Mouse (Mus musculus) heart, embryonic 12.5 days (tissue): ENCODE measurements around the gene Cd300lf. TPM values are rescaled to one million over a fixed set of nuclear protein-coding genes. Genes with fewer than 3 reads are reported as not detected.

Experiments used
- ATAC-seq: fragments of 200-750 bp; cut with Nextera tagmentation; 2 replicates; pipeline ENCODE4 v1.8.0; 2017; ENCODE audit warnings: moderate TSS enrichment, moderate library complexity; ENCODE audit not compliant: insufficient number of reproducible peaks, low FRiP score
- H3K27ac ChIP-seq: fragments of 300-500 bp; sonication (generic); 2 replicates; pipeline ENCODE4 v1.5.1; 2016; ENCODE audit warnings: mild to moderate bottlenecking, moderate library complexity; ENCODE audit not compliant: poor library complexity, severe bottlenecking
- H3K27me3 ChIP-seq: fragments of 300-500 bp; sonication (generic); replicated peaks from 2 replicates; pipeline ENCODE4 v1.6.1; 2016; ENCODE audit warnings: mild to moderate bottlenecking, moderate library complexity
- H3K36me3 ChIP-seq: fragments of 300-500 bp; sonication (generic); 2 replicates; pipeline ENCODE4 v1.6.1; 2016; ENCODE audit warnings: mild to moderate bottlenecking, moderate library complexity
- H3K4me1 ChIP-seq: fragments of 300-500 bp; sonication (generic); replicated peaks from 2 replicates; pipeline ENCODE4 v1.6.1; 2016; ENCODE audit warnings: mild to moderate bottlenecking
- H3K4me2 ChIP-seq: fragments of 300-500 bp; sonication (generic); 2 replicates; pipeline ENCODE4 v1.6.1; 2016; ENCODE audit warnings: mild to moderate bottlenecking, moderate library complexity
- H3K4me3 ChIP-seq: fragments of 300-500 bp; sonication (generic); 2 replicates; pipeline ENCODE4 v1.5.1; 2016; ENCODE audit warnings: mild to moderate bottlenecking
- H3K9ac ChIP-seq: fragments of 300-500 bp; sonication (generic); 2 replicates; pipeline ENCODE4 v1.6.1; 2016; ENCODE audit warnings: mild to moderate bottlenecking, moderate library complexity
- H3K9me3 ChIP-seq: fragments of 300-500 bp; sonication (generic); replicated peaks from 2 replicates; pipeline ENCODE4 v1.6.1; 2016; ENCODE audit warnings: mild to moderate bottlenecking, moderate library complexity
- WGBS: fragments of 180-500 bp; shearing (Covaris S2); methylation state at CpG from one replicate; pipeline ENCODE4 v1.1.7; 2016; 5-methylcytosine and 5-hydroxymethylcytosine counted together
- polyA plus RNA-seq: library from polyadenylated mRNA; unstranded; fragments of >200 nt; fragmentation: Nextera tagmentation; extraction: Ambion mirVana; gene quantifications from 2 replicates; pipeline ENCODE4 v1.2.1, GENCODE M21; 2016

Gene Cd300lf
- polyA plus RNA-seq, 1 experiment from 2014 or later: 0.09 TPM

DNA sequence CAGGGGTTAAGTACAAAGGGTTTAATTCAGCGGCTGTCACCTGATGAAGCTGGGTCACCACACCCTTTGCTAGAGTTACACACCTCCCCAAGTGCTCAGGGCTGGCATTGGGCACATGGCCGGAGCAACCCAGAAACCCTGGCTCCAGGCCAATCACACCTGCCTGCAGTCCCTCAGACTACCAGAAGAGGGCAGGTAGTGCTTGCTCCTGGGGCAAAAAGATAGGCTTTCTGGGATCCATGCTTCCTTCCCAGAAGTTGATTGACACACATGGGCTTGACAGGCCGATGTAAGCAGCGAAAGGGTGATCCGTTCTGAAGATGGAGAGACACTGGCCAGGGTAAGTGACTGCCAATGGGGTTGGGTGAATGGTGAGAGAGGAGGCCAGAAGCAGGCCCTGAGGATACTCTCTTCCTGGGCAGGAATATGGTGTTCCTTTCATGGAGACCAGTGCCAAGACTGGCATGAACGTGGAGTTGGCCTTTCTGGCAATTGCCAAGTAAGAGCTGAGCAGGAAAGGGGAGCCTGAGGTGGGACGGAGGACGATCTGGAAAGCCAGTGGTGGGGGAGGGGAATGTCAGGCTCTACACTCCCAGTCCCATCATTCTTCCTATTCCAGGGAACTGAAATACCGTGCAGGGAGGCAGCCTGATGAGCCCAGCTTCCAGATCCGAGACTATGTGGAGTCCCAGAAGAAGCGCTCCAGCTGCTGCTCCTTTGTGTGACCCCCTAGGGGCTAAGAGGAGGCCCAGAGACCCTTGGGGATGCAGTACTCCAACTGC is 26.4 kb upstream of the Cd300lf start:
- peaks cover 47% of the 10 kb centered on the region for H3K4me1 ChIP-seq
- H3K27ac ChIP-seq: no peak overlapping the region
- H3K9me3 ChIP-seq: no peaks in the 10 kb centered on the region
- peaks cover 18% of the 10 kb centered on the region for H3K27me3 ChIP-seq
- no peak overlapping the region for H3K9ac ChIP-seq
- H3K36me3 ChIP-seq: no peaks in the 10 kb centered on the region
- H3K4me2 ChIP-seq: no peak overlapping the region
- no peak for ATAC-seq
- WGBS: 56% methylated on average over 11 of the region's 11 CpGs
- no peak overlapping the region for H3K4me3 ChIP-seq

DNA sequence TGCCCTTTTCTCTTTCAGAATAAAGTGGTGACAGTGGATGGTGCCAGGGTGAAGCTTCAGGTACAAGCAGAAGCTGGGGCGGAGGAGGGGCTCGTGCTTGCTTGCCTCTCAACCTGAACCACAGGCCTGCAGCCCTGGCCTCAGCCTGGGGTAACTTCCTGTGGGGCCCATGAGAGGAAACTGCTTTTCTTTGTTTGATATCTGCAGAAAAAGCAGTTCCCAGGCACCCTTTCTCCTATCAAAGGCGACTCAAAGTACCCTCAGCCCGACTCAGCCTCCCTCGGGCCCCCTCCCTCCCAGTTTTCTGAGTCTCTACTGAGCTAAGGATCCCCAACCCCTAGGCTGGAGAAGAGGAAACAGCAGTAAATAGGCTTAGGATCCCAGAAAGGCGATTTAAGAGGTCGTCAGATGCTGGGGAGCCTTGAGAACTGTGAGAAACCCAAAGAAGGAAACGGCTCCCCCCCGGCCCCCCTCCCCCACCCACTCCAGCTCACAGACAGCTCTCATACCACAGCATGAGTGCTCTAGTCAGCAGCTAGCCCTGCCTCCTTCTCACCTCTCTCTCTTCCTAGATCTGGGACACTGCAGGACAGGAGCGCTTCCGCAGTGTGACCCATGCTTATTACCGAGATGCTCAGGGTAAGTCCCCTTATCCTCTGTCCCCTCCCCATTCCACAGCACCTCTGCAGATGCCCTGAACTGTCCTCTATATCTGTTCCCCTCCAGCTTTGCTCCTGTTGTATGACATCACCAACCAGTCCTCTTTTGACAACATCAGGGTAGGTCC is 24.3 kb upstream of the Cd300lf start:
- H3K4me2 ChIP-seq: peak overlapping the region; percentile 31
- ATAC-seq: 0 out of 2 replicates have a peak, but pooled peaks have one; percentile 11

DNA sequence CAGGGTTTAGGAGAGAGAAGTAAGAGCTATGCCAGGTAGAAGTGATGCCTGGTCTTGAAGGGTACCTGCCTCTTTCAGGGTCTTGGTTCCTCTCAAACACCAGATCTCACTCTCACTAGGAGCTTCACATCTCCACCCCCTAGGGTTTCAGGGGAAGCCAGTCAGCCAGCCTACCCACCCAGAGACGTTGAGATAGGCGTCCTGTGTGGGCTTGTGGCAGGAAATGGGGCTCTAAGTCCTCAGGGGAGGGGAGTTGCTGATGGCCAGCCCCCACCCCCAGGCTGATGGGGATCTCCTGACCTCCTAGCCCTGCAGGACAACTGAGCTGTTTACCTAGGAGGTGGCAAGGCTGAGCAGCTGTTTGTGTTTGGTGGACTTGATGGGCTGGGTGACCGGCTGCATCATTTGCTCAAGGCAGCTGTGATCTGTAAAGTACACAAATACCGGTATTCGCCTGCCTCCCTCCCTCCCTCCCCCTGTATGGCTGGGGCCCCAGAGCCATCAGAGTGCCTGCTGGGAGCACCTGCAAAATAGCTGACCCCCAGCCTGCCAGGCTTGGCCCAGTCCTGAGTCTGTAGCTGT is 21.4 kb upstream of the Cd300lf start:
- Histone ChIP-seq H3K9me3 (no peaks in the 10 kb centered on the region), H3K9ac (no peak overlapping the region), H3K4me2 (no peak overlapping the region), H3K36me3 (no peaks in the 10 kb centered on the region), H3K4me1 (peaks cover 28% of the 10 kb centered on the region), H3K27me3 (peaks cover 42% of the 10 kb centered on the region), H3K4me3 (no peak overlapping the region), H3K27ac (no peak overlapping the region)
- 5% methylated on average over 5 of the region's 5 CpGs for WGBS
- no peak for ATAC-seq

More for the DNA sequence above, 24.3 kb upstream of the Cd300lf start:
- Histone ChIP-seq H3K9ac (no peak overlapping the region), H3K27ac (peak overlapping the region; percentile 46), H3K36me3 (no peaks in the 10 kb centered on the region), H3K4me3 (no peak overlapping the region), H3K9me3 (no peaks in the 10 kb centered on the region), H3K27me3 (peaks cover 33% of the 10 kb centered on the region), H3K4me1 (peaks cover 41% of the 10 kb centered on the region)
- WGBS: 14% methylated on average over 12 of the region's 12 CpGs

DNA sequence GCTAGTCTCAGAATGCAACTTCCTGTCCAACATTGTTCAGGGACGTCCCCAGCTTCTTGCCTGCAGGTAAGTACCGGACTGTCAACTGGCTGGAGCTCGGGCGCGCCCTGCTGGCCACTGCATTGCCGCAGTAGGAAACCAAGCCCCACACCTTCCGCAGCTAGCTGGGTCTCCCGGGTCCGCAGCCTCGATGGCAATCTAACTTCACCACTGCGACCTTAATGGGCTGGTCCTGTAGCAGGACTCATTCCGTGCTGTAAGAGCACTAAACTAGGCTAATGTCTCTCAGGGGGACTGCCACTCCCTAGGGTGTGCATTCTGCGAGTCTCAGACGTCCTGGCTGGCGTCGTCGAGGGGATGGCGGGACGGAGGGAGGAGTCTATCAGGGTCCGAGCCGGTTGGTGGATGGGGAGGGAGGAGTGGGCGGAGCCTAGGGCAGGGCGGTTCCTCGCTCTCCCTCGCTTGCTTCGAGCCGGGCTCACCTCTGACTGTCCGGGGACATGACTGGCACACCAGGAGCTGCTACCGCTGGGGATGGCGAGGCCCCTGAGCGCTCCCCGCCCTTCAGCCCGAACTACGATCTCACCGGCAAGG is 20.0 kb upstream of the Cd300lf start:
- H3K27ac ChIP-seq: no peak overlapping the region
- peaks cover 42% of the 10 kb centered on the region for H3K27me3 ChIP-seq
- under 1% methylated on average over 35 of the region's 35 CpGs for WGBS
- H3K36me3 ChIP-seq: no peaks in the 10 kb centered on the region
- H3K4me3 ChIP-seq: peak overlapping the region; percentile 39
- H3K4me2 ChIP-seq: peak overlapping the region; percentile 54
- H3K9me3 ChIP-seq: peaks cover 6% of the 10 kb centered on the region
- peaks cover 27% of the 10 kb centered on the region for H3K4me1 ChIP-seq
- no peak overlapping the region for H3K9ac ChIP-seq
- peak; percentile 81 for ATAC-seq

DNA sequence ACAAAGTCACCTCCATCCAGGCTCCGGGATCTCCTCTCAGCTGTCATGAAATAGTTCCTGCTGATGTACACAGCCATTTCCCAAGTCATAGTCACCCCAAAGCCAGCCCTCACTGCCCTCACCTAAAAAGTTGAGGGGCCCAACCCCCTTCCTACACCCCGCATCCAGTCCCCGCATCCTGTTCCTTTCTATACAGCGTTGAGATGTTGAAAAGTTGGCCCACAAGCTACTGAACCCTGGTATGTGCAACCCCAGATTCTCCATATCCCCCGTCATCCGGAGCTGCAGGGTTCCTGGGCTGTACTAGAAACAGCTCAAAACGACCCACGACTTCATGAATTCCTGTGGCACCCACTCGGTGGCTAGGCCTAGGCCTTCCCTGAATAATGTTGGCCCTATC is 19.3 kb upstream of the Cd300lf start:
- Histone ChIP-seq H3K36me3 (no peaks in the 10 kb centered on the region), H3K4me3 (no peak overlapping the region), H3K9me3 (peaks cover 6% of the 10 kb centered on the region), H3K27me3 (peaks cover 42% of the 10 kb centered on the region), H3K4me1 (peaks cover 20% of the 10 kb centered on the region), H3K4me2 (no peak overlapping the region), H3K9ac (no peak overlapping the region), H3K27ac (no peak overlapping the region)
- no peak for ATAC-seq
- WGBS: 69% methylated on average over 9 of the region's 9 CpGs

DNA sequence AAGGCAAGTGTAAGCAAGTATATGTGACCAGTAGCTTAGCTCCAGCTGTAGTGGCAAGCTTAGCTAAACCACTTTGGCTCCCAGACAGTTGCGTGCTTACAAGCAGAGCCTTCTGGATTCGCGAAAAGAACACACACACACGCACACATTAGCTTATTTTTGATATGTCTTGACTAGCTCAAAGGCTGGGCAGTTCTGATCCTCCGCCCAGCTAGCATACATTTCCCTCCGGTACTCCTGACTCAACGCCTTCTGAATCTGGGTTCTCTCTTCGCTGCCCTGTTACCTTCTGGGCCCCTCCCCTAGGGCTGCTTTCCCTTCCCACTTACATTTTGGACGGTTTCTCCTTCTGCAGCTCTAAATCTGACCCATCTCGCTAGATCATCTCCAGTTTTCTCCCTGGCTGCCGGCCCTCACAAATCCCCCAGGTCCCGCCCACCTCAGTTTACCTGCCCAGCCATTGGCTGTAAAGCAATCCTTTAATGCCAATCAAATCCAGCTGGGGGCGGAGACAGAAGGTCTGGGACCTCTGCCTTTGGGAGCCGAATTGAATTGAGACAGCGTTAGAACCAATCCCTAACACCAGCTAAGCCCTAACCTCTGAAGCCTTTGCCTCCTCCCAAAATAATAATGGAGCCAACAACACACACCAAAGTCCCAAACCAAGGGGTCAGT is 18.1 kb upstream of the Cd300lf start:
- Histone ChIP-seq H3K4me2 (peak overlapping the region; percentile 67), H3K4me1 (peaks cover 14% of the 10 kb centered on the region), H3K36me3 (no peaks in the 10 kb centered on the region), H3K27ac (no peak overlapping the region), H3K9me3 (peaks cover 6% of the 10 kb centered on the region), H3K9ac (peak overlapping the region; percentile 19; the same call in 1 of the 2 replicates), H3K27me3 (peaks cover 41% of the 10 kb centered on the region), H3K4me3 (peak overlapping the region; percentile 37)
- ATAC-seq: no peak
- WGBS: 4% methylated on average over 15 of the region's 15 CpGs

DNA sequence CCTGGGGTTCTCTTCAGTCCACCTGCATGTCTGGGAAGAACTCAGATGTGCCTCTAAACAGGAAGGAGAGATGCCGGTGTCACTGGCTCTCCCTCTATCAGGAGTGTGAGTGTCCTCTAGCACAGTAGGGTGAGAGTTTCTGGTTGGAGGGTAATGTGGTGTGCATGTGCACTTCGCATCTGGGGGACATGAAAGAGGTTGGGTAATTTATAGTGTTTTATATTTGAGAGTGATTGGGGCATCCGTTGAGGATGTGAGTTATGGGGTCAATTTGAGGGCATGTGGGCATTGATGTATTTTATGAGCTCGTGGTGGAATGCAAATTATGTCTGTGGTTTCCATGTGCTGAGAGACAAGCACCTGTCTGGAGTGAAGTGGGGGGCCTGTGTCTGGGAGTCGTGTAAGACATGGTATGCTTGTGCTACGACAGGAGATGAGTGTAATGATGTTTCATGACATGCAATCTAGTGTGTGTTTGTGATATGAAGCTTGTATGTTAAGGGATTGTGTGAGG is 17.0 kb upstream of the Cd300lf start:
- ATAC-seq: no peak
- no peak overlapping the region for H3K4me2 ChIP-seq
- WGBS: 71% methylated on average over 6 of the region's 6 CpGs
- peaks cover 6% of the 10 kb centered on the region for H3K9me3 ChIP-seq
- peaks cover 14% of the 10 kb centered on the region for H3K4me1 ChIP-seq
- H3K27me3 ChIP-seq: peaks cover 30% of the 10 kb centered on the region
- H3K27ac ChIP-seq: no peak overlapping the region
- H3K9ac ChIP-seq: no peak overlapping the region
- H3K36me3 ChIP-seq: no peaks in the 10 kb centered on the region
- H3K4me3 ChIP-seq: no peak overlapping the region

DNA sequence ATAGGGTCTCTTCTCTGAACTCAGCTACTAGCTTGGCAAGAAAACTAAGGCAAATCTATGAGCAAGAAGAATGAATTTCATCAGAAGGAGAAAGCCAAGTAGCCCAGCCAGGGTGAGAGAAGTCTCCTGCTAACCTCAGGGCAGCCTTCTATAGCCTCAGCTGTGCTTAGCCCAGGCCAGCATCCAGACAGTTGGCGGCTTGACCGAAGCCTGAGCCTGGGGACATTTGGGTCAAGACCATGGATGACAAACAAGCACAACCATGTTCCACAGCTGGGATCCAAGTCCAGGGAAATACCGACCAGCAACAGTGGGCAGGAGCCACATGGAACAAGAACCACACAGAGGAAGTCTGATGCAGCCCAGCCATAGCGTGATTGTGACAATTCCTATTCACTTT is 14.0 kb upstream of the Cd300lf start:
- peaks cover 3% of the 10 kb centered on the region; the same call in 1 of the 2 replicates for H3K4me1 ChIP-seq
- no peak overlapping the region for H3K4me3 ChIP-seq
- no peak for ATAC-seq
- H3K27me3 ChIP-seq: peaks cover 6% of the 10 kb centered on the region; the same call in 1 of the 2 replicates
- H3K27ac ChIP-seq: no peak overlapping the region
- H3K4me2 ChIP-seq: no peak overlapping the region
- H3K9ac ChIP-seq: no peak overlapping the region
- H3K9me3 ChIP-seq: peaks cover 6% of the 10 kb centered on the region
- WGBS: 75% methylated on average over 4 of the region's 4 CpGs
- H3K36me3 ChIP-seq: no peaks in the 10 kb centered on the region

DNA sequence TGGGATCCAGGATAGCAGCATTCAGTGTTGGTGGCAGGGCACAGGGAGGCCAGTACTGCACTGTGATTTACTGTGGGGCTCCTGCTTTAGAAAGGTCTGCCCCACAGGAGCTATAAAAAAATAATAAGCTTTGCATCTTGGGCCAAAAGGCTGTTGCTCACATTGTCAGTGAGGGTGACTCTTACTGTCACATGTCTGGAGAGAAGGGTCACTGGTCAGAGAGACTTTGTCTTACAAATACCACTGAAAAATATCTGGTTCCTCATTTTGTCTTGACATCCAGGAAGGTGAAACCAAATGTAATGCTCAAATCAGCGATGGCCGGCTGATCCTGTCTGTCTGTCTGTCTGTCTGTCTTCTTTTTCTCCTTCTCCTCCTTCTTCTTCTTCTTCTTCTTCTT is 8.2 kb upstream of the Cd300lf start:
- Histone ChIP-seq H3K9me3 (no peaks in the 10 kb centered on the region), H3K4me1 (no peaks in the 10 kb centered on the region), H3K9ac (no peak overlapping the region), H3K27ac (no peak overlapping the region), H3K4me3 (no peak overlapping the region), H3K36me3 (no peaks in the 10 kb centered on the region), H3K27me3 (no peaks in the 10 kb centered on the region), H3K4me2 (no peak overlapping the region)
- WGBS: 75% methylated on average over 2 of the region's 2 CpGs
- ATAC-seq: no peak

DNA sequence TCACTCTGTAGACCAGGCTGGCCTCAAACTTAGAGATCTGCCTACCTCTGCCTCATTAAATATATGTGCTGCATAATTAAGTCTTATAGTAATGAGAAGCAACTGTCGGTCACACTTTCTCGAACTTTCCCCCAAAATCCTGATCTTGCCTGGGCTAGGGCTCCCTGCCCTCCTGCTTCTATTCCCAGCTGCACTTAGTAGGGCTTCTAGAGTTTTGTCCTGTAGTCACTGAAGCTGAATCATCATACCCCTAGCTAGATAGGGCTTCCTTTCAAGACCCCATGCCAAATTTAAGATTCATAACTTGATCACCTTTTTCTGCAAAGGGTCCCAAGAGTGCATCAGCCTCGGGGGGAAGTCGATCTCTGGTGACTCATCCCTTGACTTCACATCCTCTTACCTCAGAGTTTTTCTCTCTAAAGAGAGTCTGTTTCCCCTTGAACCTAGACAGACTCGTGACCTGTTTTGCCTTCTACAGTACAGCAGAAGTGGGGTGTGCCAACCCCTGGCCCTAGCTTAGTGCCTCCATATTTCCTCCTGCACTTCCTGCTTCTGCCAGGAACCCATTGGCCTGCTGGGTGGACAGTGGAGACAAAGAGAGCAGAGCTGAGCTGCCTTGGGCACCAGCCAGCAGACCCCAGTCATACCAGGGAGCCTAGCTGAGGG is 4.9 kb upstream of the Cd300lf start:
- no peaks in the 10 kb centered on the region for H3K9me3 ChIP-seq
- WGBS: 69% methylated on average over 5 of the region's 5 CpGs
- H3K36me3 ChIP-seq: no peaks in the 10 kb centered on the region
- no peak for ATAC-seq
- H3K4me1 ChIP-seq: no peaks in the 10 kb centered on the region
- H3K9ac ChIP-seq: no peak overlapping the region
- H3K4me3 ChIP-seq: no peak overlapping the region
- no peaks in the 10 kb centered on the region for H3K27me3 ChIP-seq
- H3K4me2 ChIP-seq: no peak overlapping the region
- H3K27ac ChIP-seq: no peak overlapping the region
